ENCODE assay signal across 20 mouse cellular contexts in the genomic region with DNA sequence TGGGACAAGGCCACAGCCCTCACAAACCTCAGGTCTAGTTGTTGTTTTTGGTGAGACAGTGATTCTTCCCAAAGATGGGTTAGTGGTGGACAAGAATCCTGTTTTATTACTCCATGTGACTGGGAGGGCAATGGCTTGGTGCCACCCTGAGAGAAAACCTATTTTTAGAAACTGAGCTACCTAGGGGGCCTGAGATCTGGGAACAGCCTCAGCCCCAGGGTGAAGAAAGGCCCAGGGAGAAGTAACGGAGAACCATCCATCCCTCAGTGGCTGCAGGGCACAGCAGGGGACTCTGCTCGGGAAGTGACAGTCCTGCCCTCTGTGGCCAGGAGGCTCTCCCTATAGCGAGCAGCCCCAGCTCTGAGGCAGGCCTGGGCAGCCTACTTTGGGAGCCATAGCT. TPM values are rescaled to one million over a fixed set of nuclear protein-coding genes. Genes with fewer than 3 reads are reported as not detected.
DNase-seq lines count a peak whose midpoint lies in the region; ATAC-seq and TF ChIP-seq lines count a peak whose summit lies in the region.
"Had no signal": no experiment of that assay in that cellular context is flagged by ENCODE, and none has a peak within 500 bp of the region (broad histone marks: within the 10 kb centered on the region; RNA-seq: fewer than 3 reads in every experiment).

No protein-coding gene starts in this region.

- H3K4me3 ChIP-seq in heart, embryonic 12.5 days, result no peak overlapping the region
- no peak overlapping the region for H3K4me3 ChIP-seq in liver, embryonic 13.5 days (replicated peaks)
- no peak overlapping the region for H3K4me3 ChIP-seq in liver, postnatal 0 days (ENCODE audit: low read depth, low read length)
- H3K4me3 ChIP-seq in heart, postnatal 0 days (ENCODE audit: low read depth, low read length), result no peak overlapping the region
- H3K4me3 ChIP-seq: embryonic facial prominence, embryonic 15.5 days; limb, embryonic 12.5 days had no signal

- DNase-seq in heart, adult 8-10 months (ENCODE audit: low spot score), result no peak
- DNase-seq in liver, embryonic 13.5 days, result no peak
- no peak for DNase-seq in liver, postnatal 0 days
- peak; percentile 74 for DNase-seq in Patski (ENCODE audit: low read depth, low spot score)
- peak; percentile 68 for DNase-seq in heart, postnatal 0 days (ENCODE audit: low spot score)
- no peak for DNase-seq in left cerebral cortex, adult 18-20 months (ENCODE audit: low spot score in 2 of 2)
- DNase-seq: adrenal gland, postnatal 14 days; cerebellum, adult 8-10 months; lung, adult 2 months; right cerebral cortex, adult 18-20 months had no signal

- peak overlapping the region; percentile 70 for H3K27ac ChIP-seq in heart, embryonic 12.5 days (ENCODE audit: poor library complexity, severe bottlenecking)
- H3K27ac ChIP-seq in liver, embryonic 13.5 days, result no peak overlapping the region
- no peak overlapping the region for H3K27ac ChIP-seq in liver, postnatal 0 days (ENCODE audit: low read depth)
- peak overlapping the region; percentile 93 for H3K27ac ChIP-seq in heart, postnatal 0 days (ENCODE audit: low read depth)
- H3K27ac ChIP-seq: embryonic facial prominence, embryonic 15.5 days; limb, embryonic 12.5 days had no signal

- CTCF ChIA-PET in Patski (lab: Charles Lee), result interaction anchor here (0.7 to 1.5 kb wide), 3 partner anchors 11 to 92 kb away, joined by 3 to 4 read pairs (median 4); no protein-coding TSS in a partner anchor

- no peaks in the 10 kb centered on the region for H3K36me3 ChIP-seq in heart, embryonic 12.5 days
- no peaks in the 10 kb centered on the region for H3K36me3 ChIP-seq in liver, embryonic 13.5 days
- no peaks in the 10 kb centered on the region for H3K36me3 ChIP-seq in liver, postnatal 0 days (replicated peaks; ENCODE audit: insufficient read depth, low read length)
- no peaks in the 10 kb centered on the region for H3K36me3 ChIP-seq in heart, postnatal 0 days (replicated peaks; ENCODE audit: control insufficient read depth, insufficient read depth, low read length)
- H3K36me3 ChIP-seq: embryonic facial prominence, embryonic 15.5 days; limb, embryonic 12.5 days had no signal

- no peak for TF ChIP-seq CTCF in liver, postnatal 0 days (IDR thresholded peaks at IDR 0.05; ENCODE audit: low read depth)
- no peak for TF ChIP-seq CTCF in Patski (IDR thresholded peaks at IDR 0.05)
- TF ChIP-seq CTCF in heart, postnatal 0 days (IDR thresholded peaks at IDR 0.05; ENCODE audit: low read depth), result no peak

- POLR2A ChIA-PET in Patski (lab: Charles Lee), result no interaction called here

- no peak overlapping the region; the same call in 1 of the 2 replicates for H3K4me2 ChIP-seq in heart, embryonic 12.5 days
- no peak overlapping the region for H3K4me2 ChIP-seq in liver, embryonic 13.5 days
- H3K4me2 ChIP-seq in liver, postnatal 0 days (ENCODE audit: low read depth, low read length), result no peak overlapping the region
- H3K4me2 ChIP-seq in heart, postnatal 0 days (ENCODE audit: low read depth, low read length), result no peak overlapping the region
- H3K4me2 ChIP-seq: embryonic facial prominence, embryonic 15.5 days; limb, embryonic 12.5 days had no signal

- 17% methylated on average over 3 of the region's 3 CpGs for WGBS in heart, embryonic 12.5 days
- WGBS in liver, embryonic 13.5 days (ENCODE audit: insufficient replicate concordance), result 38% methylated on average over 3 of the region's 3 CpGs
- WGBS in liver, postnatal 0 days (ENCODE audit: insufficient replicate concordance), result 40% methylated on average over 2 of the region's 3 CpGs
- 11% methylated on average over 3 of the region's 3 CpGs for WGBS in heart, postnatal 0 days

- H3K9ac ChIP-seq in heart, embryonic 12.5 days, result 0 out of 2 replicates have a peak overlapping the region, but pooled peaks have one; percentile 9
- H3K9ac ChIP-seq in liver, embryonic 13.5 days, result no peak overlapping the region
- H3K9ac ChIP-seq in liver, postnatal 0 days (replicated peaks), result no peak overlapping the region
- peak overlapping the region; percentile 28; the same call in 1 of the 2 replicates for H3K9ac ChIP-seq in heart, postnatal 0 days (replicated peaks; ENCODE audit: low read depth, low read length)
- H3K9ac ChIP-seq: embryonic facial prominence, embryonic 15.5 days; limb, embryonic 12.5 days had no signal

- 0 out of 2 replicates have a peak, but pooled peaks cover 4% of the 10 kb centered on the region for H3K9me3 ChIP-seq in heart, embryonic 12.5 days (replicated peaks)
- no peaks in the 10 kb centered on the region for H3K9me3 ChIP-seq in liver, embryonic 13.5 days (replicated peaks)
- H3K9me3 ChIP-seq in liver, postnatal 0 days (ENCODE audit: low read length), result no peaks in the 10 kb centered on the region
- no peaks in the 10 kb centered on the region for H3K9me3 ChIP-seq in heart, postnatal 0 days (replicated peaks; ENCODE audit: control insufficient read depth, low read length)
- H3K9me3 ChIP-seq: embryonic facial prominence, embryonic 15.5 days; limb, embryonic 12.5 days had no signal

- no peak for TF ChIP-seq EP300 in liver, postnatal 0 days (IDR thresholded peaks at IDR 0.05; ENCODE audit: low read depth)
- TF ChIP-seq EP300 in heart, postnatal 0 days (IDR thresholded peaks at IDR 0.05; ENCODE audit: low read depth), result no peak

- H3K27me3 ChIP-seq in heart, embryonic 12.5 days (replicated peaks), result no peaks in the 10 kb centered on the region
- no peaks in the 10 kb centered on the region for H3K27me3 ChIP-seq in liver, embryonic 13.5 days
- H3K27me3 ChIP-seq in liver, postnatal 0 days (ENCODE audit: insufficient read depth, low read length), result no peaks in the 10 kb centered on the region
- no peaks in the 10 kb centered on the region for H3K27me3 ChIP-seq in Patski
- H3K27me3 ChIP-seq in heart, postnatal 0 days (ENCODE audit: control insufficient read depth, insufficient read depth, low read length), result no peaks in the 10 kb centered on the region
- H3K27me3 ChIP-seq: embryonic facial prominence, embryonic 15.5 days had no signal

- no peak for ATAC-seq in heart, embryonic 12.5 days (ENCODE audit: insufficient number of reproducible peaks, low FRiP score)
- ATAC-seq in liver, embryonic 13.5 days (ENCODE audit: low read depth), result 0 out of 2 replicates have a peak, but pooled peaks have one; percentile 19
- no peak for ATAC-seq in liver, postnatal 0 days
- peak; percentile 86 for ATAC-seq in Patski
- peak; percentile 42; the same call in 1 of the 2 replicates for ATAC-seq in heart, postnatal 0 days (ENCODE audit: insufficient read depth, low read depth)

- H3K4me1 ChIP-seq in heart, embryonic 12.5 days (replicated peaks), result peaks cover 40% of the 10 kb centered on the region
- H3K4me1 ChIP-seq in liver, embryonic 13.5 days (replicated peaks), result peaks cover 12% of the 10 kb centered on the region
- H3K4me1 ChIP-seq in liver, postnatal 0 days (ENCODE audit: insufficient read depth), result peaks cover 14% of the 10 kb centered on the region
- peaks cover 37% of the 10 kb centered on the region for H3K4me1 ChIP-seq in heart, postnatal 0 days (ENCODE audit: control insufficient read depth, insufficient read depth)
- H3K4me1 ChIP-seq: limb, embryonic 12.5 days had no signal

- in situ Hi-C loops in Patski (cut with MboI; ENCODE audit: low pct_unique_long_range_greater_than_20kb), result loop anchor here (10.0 kb wide), 1 partner anchor 273 kb away; no protein-coding TSS in a partner anchor

RNA-seq across cellular contexts. Expression of a gene that starts 6.8 kb away (rescaled TPM):
- not detected in 2 replicates for polyA plus RNA-seq in heart, embryonic 12.5 days (2016; fragmentation: Nextera tagmentation; extraction: Ambion mirVana)
- total RNA-seq in heart, adult 8-10 months (2022), result not detected
- polyA plus RNA-seq in liver, embryonic 13.5 days (2015; fragmentation: Nextera tagmentation; extraction: Ambion mirVana), result not detected in 2 replicates
- not detected in 2 replicates for polyA plus RNA-seq in liver, postnatal 0 days (2015; fragmentation: Nextera tagmentation; extraction: Ambion mirVana)
- polyA plus RNA-seq in Patski (2021), result not detected
- total RNA-seq in heart, postnatal 0 days (2014; rRNA removed; ENCODE audit: low replicate concordance), result not detected in 2 replicates
- polyA plus RNA-seq in heart, postnatal 0 days (2015; fragmentation: Nextera tagmentation; extraction: Ambion mirVana), result not detected in 2 replicates
- not detected for total RNA-seq in left cerebral cortex, adult 18-20 months (2021)
- total RNA-seq: adrenal gland, postnatal 14 days; heart, postnatal 14 days; megakaryocyte, adult 5-6 weeks; MEL had no signal
- polyA plus RNA-seq: cortical plate, adult 2 months; embryonic facial prominence, embryonic 15.5 days; forebrain, embryonic 11.5 days; large intestine, adult 2 months; limb, embryonic 12.5 days; lung, adult 2 months; stomach, embryonic 14.5 days had no signal

RNA-seq across cellular contexts. Expression of a gene that starts 19.8 kb away (rescaled TPM):
- polyA plus RNA-seq in heart, embryonic 12.5 days (2016; fragmentation: Nextera tagmentation; extraction: Ambion mirVana), result 70.5 and 75.3 TPM in 2 replicates
- total RNA-seq in heart, adult 8-10 months (2022), result 100 to 1,000 TPM in 3 of 4 experiments, 10 to 100 TPM in 1; 93.9 to 119 (median 111) TPM
- polyA plus RNA-seq in liver, embryonic 13.5 days (2015; fragmentation: Nextera tagmentation; extraction: Ambion mirVana), result 9.4 and 11.5 TPM in 2 replicates
- 7.6 and 9.2 TPM in 2 replicates for polyA plus RNA-seq in liver, postnatal 0 days (2015; fragmentation: Nextera tagmentation; extraction: Ambion mirVana)
- polyA plus RNA-seq in Patski (2021), result 53.7 TPM
- 77.1 TPM in 2 replicates for total RNA-seq in heart, postnatal 0 days (2014; rRNA removed; ENCODE audit: low replicate concordance)
- polyA plus RNA-seq in heart, postnatal 0 days (2015; fragmentation: Nextera tagmentation; extraction: Ambion mirVana), result 43.7 and 49.2 TPM in 2 replicates
- total RNA-seq in left cerebral cortex, adult 18-20 months (2021), result 100 to 1,000 TPM; 116 to 119 TPM

Comparison
In these comparisons a context has a peak if more than half of its experiments do, and no peak if none do; other contexts are left out.
1. ATAC-seq: peak in liver, embryonic 13.5 days (single experiment), Patski (single experiment) and heart, postnatal 0 days (single experiment); none in heart, embryonic 12.5 days (single experiment) and liver, postnatal 0 days (single experiment).
2. DNase-seq: peak in Patski (single experiment) and heart, postnatal 0 days (single experiment); none in heart, adult 8-10 months (single experiment), liver, embryonic 13.5 days (single experiment), liver, postnatal 0 days (single experiment) and left cerebral cortex, adult 18-20 months (0 of 2).
3. H3K27ac ChIP-seq: peak in heart, embryonic 12.5 days (single experiment) and heart, postnatal 0 days (single experiment); none in liver, embryonic 13.5 days (single experiment) and liver, postnatal 0 days (single experiment).
4. H3K9ac ChIP-seq: peak in heart, embryonic 12.5 days (single experiment) and heart, postnatal 0 days (single experiment); none in liver, embryonic 13.5 days (single experiment) and liver, postnatal 0 days (single experiment).